Mouse (Mus musculus) brain, embryonic 14.5 days (tissue): ENCODE results near the gene Fam189b.

ENCODE experiments used
- CTCF ChIP-seq: fragments of 200-500 bp; IDR thresholded peaks from 2 replicates; pipeline ENCODE4 v1.5.1; 2012; ENCODE audit warnings: inconsistent platforms, mild to moderate bottlenecking, moderate library complexity, borderline replicate concordance; ENCODE audit not compliant: insufficient read depth, insufficient read length; ENCODE audit errors: extremely low read depth
- POLR2A ChIP-seq: fragments of 200-500 bp; IDR thresholded peaks from 2 replicates; pipeline ENCODE4 v1.6.1; 2012; ENCODE audit warnings: mild to moderate bottlenecking, inconsistent platforms, borderline replicate concordance; ENCODE audit not compliant: poor library complexity, insufficient read depth, insufficient read length, severe bottlenecking; ENCODE audit errors: extremely low read depth

GRCm38 (mm10) chr3:89144821-89145220 is 38.1 kb upstream of the Fam189b start:
- TF ChIP-seq CTCF (no peak), POLR2A (no peak)
